ENCODE assay signal across 18 mouse cellular contexts in the genomic region with DNA sequence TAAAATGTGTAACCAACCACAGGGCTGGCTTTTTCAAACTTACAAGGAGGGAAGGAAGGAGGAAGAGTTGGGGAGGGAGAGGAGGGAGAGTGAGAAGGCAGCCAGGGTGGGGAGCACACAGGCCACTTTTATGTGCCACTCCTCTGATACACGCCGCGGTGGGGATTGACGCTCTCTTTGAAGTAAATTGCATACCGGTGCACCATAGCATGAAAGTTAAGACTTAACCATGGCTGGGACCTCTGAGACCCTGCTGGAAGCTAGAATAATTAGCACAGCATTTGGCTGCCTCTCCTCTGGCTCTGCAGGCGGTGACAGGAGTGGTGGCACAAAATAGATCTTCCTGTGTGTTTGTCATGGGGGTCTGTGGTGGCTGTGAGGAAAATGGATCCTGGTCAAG.
"Had no signal": no experiment of that assay in that cellular context is flagged by ENCODE, and none has a peak within 500 bp of the region (broad histone marks: within the 10 kb centered on the region; RNA-seq: fewer than 3 reads in every experiment).

No protein-coding gene starts in this region.

- H3K27me3 ChIP-seq: liver, embryonic 15.5 days; lung, embryonic 15.5 days had no signal

- H3K36me3 ChIP-seq: limb, embryonic 13.5 days; liver, embryonic 12.5 days; liver, embryonic 15.5 days; lung, embryonic 15.5 days had no signal

- DNase-seq: kidney, adult 9 months; kidney, postnatal 14 days; layer of hippocampus, postnatal 36 days; liver; lung, adult 18-20 months; lung, postnatal 10 days; lung, postnatal 36 days; thymus, adult 18-20 months; thymus, postnatal 36 days had no signal

- H3K4me2 ChIP-seq: limb, embryonic 13.5 days; liver, embryonic 12.5 days; liver, embryonic 15.5 days; lung, embryonic 15.5 days; midbrain, embryonic 11.5 days had no signal

- H3K9me3 ChIP-seq: limb, embryonic 13.5 days; liver, embryonic 12.5 days; liver, embryonic 15.5 days; lung, embryonic 15.5 days; megakaryocyte, embryonic 14.5 days had no signal

- H3K4me1 ChIP-seq: liver, embryonic 12.5 days; liver, embryonic 15.5 days had no signal

- H3K4me3 ChIP-seq: layer of hippocampus, adult 2 months; left cerebral cortex, adult 2 months; limb, embryonic 13.5 days; liver, embryonic 12.5 days; liver, embryonic 15.5 days; lung, embryonic 15.5 days; megakaryocyte, embryonic 14.5 days had no signal

- H3K27ac ChIP-seq: layer of hippocampus, adult 2 months; left cerebral cortex, adult 2 months; limb, embryonic 13.5 days; liver, embryonic 12.5 days; liver, embryonic 15.5 days; lung, embryonic 15.5 days had no signal

- ATAC-seq: intestine, postnatal 0 days; liver, embryonic 12.5 days had no signal

- H3K9ac ChIP-seq: limb, embryonic 13.5 days; liver, embryonic 12.5 days; liver, embryonic 15.5 days; lung, embryonic 15.5 days had no signal
